ENCODE assay signal across 19 mouse cellular contexts in genomic region chr14:12391167-12391566, GRCm38 (mm10). TPM values are rescaled to one million over a fixed set of nuclear protein-coding genes. Genes with fewer than 3 reads are reported as not detected.
DNase-seq lines count a peak whose midpoint lies in the region; ATAC-seq lines count a peak whose summit lies in the region.
"Had no signal": no experiment of that assay in that cellular context is flagged by ENCODE, and none has a peak within 500 bp of the region (broad histone marks: within the 10 kb centered on the region; RNA-seq: fewer than 3 reads in every experiment).

No protein-coding gene starts in this region.

- H3K4me1 ChIP-seq in embryonic facial prominence, embryonic 11.5 days (ENCODE audit: control insufficient read depth, insufficient read depth, low read length) = peaks cover 7% of the 10 kb centered on the region
- H3K4me1 ChIP-seq in embryonic facial prominence, embryonic 10.5 days = peaks cover 73% of the 10 kb centered on the region
- peaks cover 23% of the 10 kb centered on the region for H3K4me1 ChIP-seq in embryonic facial prominence, embryonic 12.5 days
- peaks cover 68% of the 10 kb centered on the region for H3K4me1 ChIP-seq in forebrain, embryonic 16.5 days (replicated peaks; ENCODE audit: control insufficient read depth, insufficient read depth, low read length)

- no peak overlapping the region for H3K27ac ChIP-seq in embryonic facial prominence, embryonic 11.5 days (replicated peaks; ENCODE audit: low read depth, low read length)
- H3K27ac ChIP-seq in embryonic facial prominence, embryonic 10.5 days (replicated peaks) = no peak overlapping the region
- H3K27ac ChIP-seq in embryonic facial prominence, embryonic 12.5 days = no peak overlapping the region
- 0 out of 2 replicates have a peak overlapping the region, but pooled peaks have one; percentile 25 for H3K27ac ChIP-seq in forebrain, embryonic 16.5 days (ENCODE audit: low read length)
- H3K27ac ChIP-seq: limb, embryonic 15.5 days had no signal

- H3K9ac ChIP-seq in embryonic facial prominence, embryonic 11.5 days (replicated peaks; ENCODE audit: low read length) = no peak overlapping the region
- H3K9ac ChIP-seq in embryonic facial prominence, embryonic 12.5 days = no peak overlapping the region
- no peak overlapping the region for H3K9ac ChIP-seq in forebrain, embryonic 16.5 days (replicated peaks; ENCODE audit: low read depth, low read length)
- H3K9ac ChIP-seq: limb, embryonic 15.5 days had no signal

- no peaks in the 10 kb centered on the region for H3K9me3 ChIP-seq in embryonic facial prominence, embryonic 11.5 days (replicated peaks; ENCODE audit: control insufficient read depth, low read length)
- no peaks in the 10 kb centered on the region for H3K9me3 ChIP-seq in embryonic facial prominence, embryonic 10.5 days
- H3K9me3 ChIP-seq in embryonic facial prominence, embryonic 12.5 days = no peaks in the 10 kb centered on the region
- H3K9me3 ChIP-seq in forebrain, embryonic 16.5 days (ENCODE audit: control insufficient read depth, low read length) = no peaks in the 10 kb centered on the region
- H3K9me3 ChIP-seq: limb, embryonic 15.5 days had no signal

- H3K4me2 ChIP-seq in embryonic facial prominence, embryonic 11.5 days (ENCODE audit: low read depth, low read length) = no peak overlapping the region
- H3K4me2 ChIP-seq in embryonic facial prominence, embryonic 12.5 days (replicated peaks) = no peak overlapping the region
- no peak overlapping the region for H3K4me2 ChIP-seq in forebrain, embryonic 16.5 days (ENCODE audit: low read length)
- H3K4me2 ChIP-seq: heart, embryonic 11.5 days; limb, embryonic 15.5 days had no signal

- no peak for ATAC-seq in embryonic facial prominence, embryonic 11.5 days (replicated peaks; ENCODE audit: insufficient number of reproducible peaks, low FRiP score, low TSS enrichment, low read depth)
- ATAC-seq in embryonic facial prominence, embryonic 12.5 days (ENCODE audit: insufficient number of reproducible peaks, insufficient read depth, low FRiP score, low TSS enrichment) = peak; percentile 60; the same call in 1 of the 2 replicates
- 0 out of 2 replicates have a peak, but pooled peaks have one; percentile 2 for ATAC-seq in forebrain, embryonic 16.5 days

- DNase-seq in embryonic facial prominence, embryonic 11.5 days (ENCODE audit: low spot score) = peak; percentile 32
- no peak for DNase-seq in embryonic facial prominence, embryonic 10.5 days (ENCODE audit: low spot score)
- DNase-seq in lung, postnatal 10 days = peak; percentile 3
- DNase-seq in lung, postnatal 25 days (ENCODE audit: low spot score) = no peak
- no peak for DNase-seq in gastrocnemius, postnatal 14 days
- no peak for DNase-seq in testis, postnatal 14 days (ENCODE audit: low spot score)
- DNase-seq: adrenal gland, postnatal 10 days; B cell, adult 2 months; gastrocnemius, postnatal 36 days; heart, postnatal 4 days; kidney, adult 18-20 months; kidney, postnatal 4 days; thymus, postnatal 36 days had no signal

- H3K36me3 ChIP-seq in embryonic facial prominence, embryonic 11.5 days (replicated peaks; ENCODE audit: control insufficient read depth, insufficient read depth, low read depth, low read length) = no peaks in the 10 kb centered on the region
- no peaks in the 10 kb centered on the region for H3K36me3 ChIP-seq in embryonic facial prominence, embryonic 10.5 days (replicated peaks)
- no peaks in the 10 kb centered on the region for H3K36me3 ChIP-seq in embryonic facial prominence, embryonic 12.5 days
- H3K36me3 ChIP-seq in forebrain, embryonic 16.5 days (ENCODE audit: control insufficient read depth, insufficient read depth) = no peaks in the 10 kb centered on the region
- H3K36me3 ChIP-seq: limb, embryonic 15.5 days had no signal

- intact Hi-C loops in gastrocnemius, postnatal 14 days (cut with DNase I; ENCODE audit: low total_unique reads) = no loop called here

- H3K4me3 ChIP-seq in embryonic facial prominence, embryonic 11.5 days (ENCODE audit: low read depth, low read length) = no peak overlapping the region
- no peak overlapping the region for H3K4me3 ChIP-seq in embryonic facial prominence, embryonic 10.5 days
- H3K4me3 ChIP-seq in embryonic facial prominence, embryonic 12.5 days = no peak overlapping the region
- H3K4me3 ChIP-seq in forebrain, embryonic 16.5 days (replicated peaks; ENCODE audit: low read length) = no peak overlapping the region
- H3K4me3 ChIP-seq: limb, embryonic 15.5 days had no signal

- WGBS in embryonic facial prominence, embryonic 11.5 days = 60% methylated on average over 7 of the region's 7 CpGs
- WGBS in embryonic facial prominence, embryonic 10.5 days = 62% methylated on average over 7 of the region's 7 CpGs
- WGBS in embryonic facial prominence, embryonic 12.5 days = 61% methylated on average over 7 of the region's 7 CpGs
- WGBS in forebrain, embryonic 16.5 days = 17% methylated on average over 7 of the region's 7 CpGs

- H3K27me3 ChIP-seq in embryonic facial prominence, embryonic 11.5 days (ENCODE audit: control insufficient read depth, insufficient read depth, low read length) = no peaks in the 10 kb centered on the region; the same call in none of the 2 replicates
- H3K27me3 ChIP-seq in embryonic facial prominence, embryonic 10.5 days (replicated peaks; ENCODE audit: low read depth, poor library complexity, severe bottlenecking) = peaks cover 93% of the 10 kb centered on the region
- peaks cover 13% of the 10 kb centered on the region; the same call in 1 of the 2 replicates for H3K27me3 ChIP-seq in embryonic facial prominence, embryonic 12.5 days
- 0 out of 2 replicates have a peak, but pooled peaks cover 4% of the 10 kb centered on the region for H3K27me3 ChIP-seq in forebrain, embryonic 16.5 days (replicated peaks; ENCODE audit: control insufficient read depth, insufficient read depth, low read length)

RNA-seq across cellular contexts. Expression of gene Fezf2, which starts 43.2 kb away (rescaled TPM):
- polyA plus RNA-seq in embryonic facial prominence, embryonic 11.5 days (2014; fragmentation: Nextera tagmentation; extraction: Ambion mirVana) = 3.9 and 4.7 TPM in 2 replicates
- 2.8 and 3.2 TPM in 2 replicates for polyA plus RNA-seq in embryonic facial prominence, embryonic 10.5 days (2016; fragmentation: Nextera tagmentation; extraction: Ambion mirVana)
- polyA plus RNA-seq in embryonic facial prominence, embryonic 12.5 days (2016; fragmentation: Nextera tagmentation; extraction: Ambion mirVana) = 2.7 and 2.9 TPM in 2 replicates
- polyA plus RNA-seq in forebrain, embryonic 16.5 days (2015; fragmentation: Nextera tagmentation; extraction: Ambion mirVana) = 85.1 and 93.0 TPM in 2 replicates
- not detected for total RNA-seq in gastrocnemius, postnatal 14 days (2021)
- total RNA-seq: adrenal gland, postnatal 10 days; gastrocnemius, postnatal 36 days; heart, postnatal 4 days; megakaryocyte-erythroid progenitor cell, adult 5-6 weeks had no signal
- polyA plus RNA-seq: limb, embryonic 15.5 days; lung, embryonic 16.5 days had no signal

Comparison
In these comparisons a context has a peak if more than half of its experiments do, and no peak if none do; other contexts are left out.
1. DNase-seq: peak in embryonic facial prominence, embryonic 11.5 days (single experiment) and lung, postnatal 10 days (single experiment); none in embryonic facial prominence, embryonic 10.5 days (single experiment), lung, postnatal 25 days (single experiment), gastrocnemius, postnatal 14 days (single experiment) and testis, postnatal 14 days (single experiment).
2. RNA of gene Fezf2, which starts 43.2 kb away (polyA plus RNA-seq): 85.1 to 93.0 TPM in forebrain, embryonic 16.5 days; 3.9 to 4.7 TPM in embryonic facial prominence, embryonic 11.5 days, 2.7 to 2.9 TPM in embryonic facial prominence, embryonic 12.5 days and 2.8 to 3.2 TPM in embryonic facial prominence, embryonic 10.5 days; every median in the first group is over 10 times any median in the second.